Mouse (Mus musculus): ENCODE results near the gene Nup98.

Gene Nup98

GRCm38 (mm10) chr7:102209756-102210721 is at the start of gene Nup98, which contains the start of gene Pgap2:
Nup98 (minus strand) TSS chr7:102210176.
Pgap2 (plus strand) TSS chr7:102210208.
- DNase-seq = peak; percentile 99

- DNase-seq = no peak
These were observed 48.8 kb upstream of the Nup98 start for GRCm38 (mm10) chr7:102258753-102259152.

- DNase-seq = peak; percentile 88
These were observed 48.2 kb upstream of the Nup98 start for GRCm38 (mm10) chr7:102258189-102258588.

DNA sequence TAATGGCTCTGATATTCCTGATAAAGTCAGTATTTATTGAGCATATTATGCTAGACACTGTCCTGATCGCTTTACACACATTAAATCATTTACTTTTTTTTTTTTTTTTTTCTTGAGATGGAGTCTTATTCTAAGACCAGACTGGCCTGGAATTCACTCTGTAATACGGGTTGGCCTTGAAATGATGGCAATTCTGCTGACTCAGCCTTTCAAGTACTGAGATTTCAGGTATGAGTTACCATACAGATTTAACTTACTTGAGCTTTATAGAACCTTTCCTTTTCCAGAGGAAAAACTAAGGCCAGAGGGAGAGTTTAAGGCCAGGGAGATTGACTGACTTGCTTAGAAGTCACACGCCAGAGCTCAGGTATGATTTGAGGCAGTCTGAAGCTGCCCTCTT is 46.7 kb upstream of the Nup98 start:
- DNase-seq = no peak

- no peak for DNase-seq
These were observed 46.0 kb upstream of the Nup98 start, which contains the start of gene Rhog for GRCm38 (mm10) chr7:102255954-102256353. Rhog (minus strand) TSS chr7:102256054.

- no peak for DNase-seq
These were observed 43.7 kb upstream of the Nup98 start for GRCm38 (mm10) chr7:102253631-102254030.

DNA sequence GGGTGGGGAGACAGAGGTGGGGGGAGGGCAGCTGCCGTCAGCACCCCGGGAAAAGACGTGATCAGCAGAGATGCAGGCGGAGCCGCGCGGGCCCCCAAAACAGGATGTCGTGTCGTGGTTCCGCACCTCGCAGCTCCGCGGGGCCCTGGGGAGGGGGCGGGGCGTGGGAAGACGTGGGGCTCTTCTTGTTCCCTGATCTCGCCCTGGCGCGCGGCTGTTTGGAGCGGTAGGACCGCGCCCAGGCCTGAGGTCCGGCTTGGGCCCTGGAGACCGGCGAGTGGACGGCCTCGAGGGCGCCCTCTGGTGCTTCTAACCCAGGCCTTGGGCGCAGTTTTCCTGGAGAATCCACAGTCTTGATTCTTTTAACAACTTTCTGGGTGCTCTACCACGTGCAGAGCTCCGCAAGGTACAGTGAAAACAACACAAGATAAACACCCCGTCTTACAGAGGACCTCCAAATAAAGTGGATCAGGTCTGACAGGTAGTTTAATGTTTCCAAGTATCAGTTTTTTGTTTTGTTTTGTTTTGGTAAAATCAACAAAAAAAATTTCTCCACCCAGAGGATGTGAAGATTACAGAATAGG is 40.7 kb upstream of the Nup98 start:
- DNase-seq = peak; percentile 89

DNA sequence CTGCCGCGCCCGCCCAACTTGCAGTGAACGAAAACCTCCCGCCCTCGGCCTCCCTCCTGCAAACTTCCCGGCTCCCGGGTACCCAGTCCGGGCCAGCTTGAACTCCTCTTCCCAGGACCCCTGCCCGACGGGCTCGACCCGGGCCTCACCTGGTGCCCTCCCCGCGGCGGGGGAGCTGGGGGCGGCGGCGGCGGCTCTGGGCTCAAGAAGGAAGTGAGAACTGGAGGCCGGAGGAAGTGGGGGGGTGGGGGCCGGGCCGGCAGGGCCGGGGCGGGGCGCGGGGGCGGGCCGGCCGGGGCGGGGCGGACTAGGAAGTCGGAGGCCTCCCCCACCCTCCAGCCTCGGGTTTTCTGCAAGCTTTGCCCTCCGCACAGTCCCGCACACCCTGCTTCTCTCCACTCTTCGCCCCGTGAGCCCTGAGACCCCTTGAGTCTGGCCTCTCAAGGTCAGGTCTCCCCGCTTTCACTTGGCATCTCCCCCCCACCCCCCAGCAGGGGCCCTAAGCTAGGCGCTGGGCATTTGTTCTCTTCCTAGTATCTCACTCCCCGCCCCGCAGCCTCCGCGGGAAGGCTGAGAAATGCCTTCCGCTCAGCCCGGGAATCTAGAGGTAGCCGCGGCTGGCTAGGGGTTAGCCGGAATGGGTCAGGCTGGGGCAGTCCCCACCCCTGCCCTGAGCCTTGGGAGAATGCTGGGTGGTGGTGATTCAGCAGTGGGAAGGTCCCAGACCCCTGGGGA is 40.1 kb upstream of the Nup98 start:
- peak; percentile 72 for DNase-seq

GRCm38 (mm10) chr7:102249531-102249895 is 39.5 kb upstream of the Nup98 start:
- DNase-seq = peak; percentile 62

GRCm38 (mm10) chr7:102248691-102249404 is 38.9 kb upstream of the Nup98 start:
- no peak for DNase-seq

- no peak for DNase-seq
These were observed 37.2 kb upstream of the Nup98 start for GRCm38 (mm10) chr7:102246956-102247797.

- no peak for DNase-seq
These were observed 36.3 kb upstream of the Nup98 start for GRCm38 (mm10) chr7:102246265-102246664.

DNA sequence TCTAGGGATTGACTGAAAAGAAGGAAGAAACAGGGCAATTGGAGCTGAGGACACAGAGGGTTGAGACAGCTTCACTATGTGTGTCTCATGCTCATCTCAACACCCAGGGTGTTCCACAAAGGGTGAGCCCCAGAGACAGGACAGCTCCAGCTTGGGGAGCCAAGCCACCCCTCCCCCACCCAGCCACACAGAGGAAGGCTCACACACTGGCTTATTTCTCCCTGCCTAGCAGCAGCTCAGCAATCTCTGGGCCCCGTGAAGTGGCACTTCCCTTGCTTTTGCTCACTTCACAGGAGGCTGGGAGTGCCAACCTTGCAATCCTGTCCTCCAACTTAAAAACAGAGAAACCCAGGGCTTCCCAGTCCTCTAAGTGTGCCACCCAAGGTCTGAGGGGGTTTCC is 35.8 kb upstream of the Nup98 start:
- DNase-seq = peak; percentile 34

GRCm38 (mm10) chr7:102244782-102245535 is 35.0 kb upstream of the Nup98 start:
- no peak for DNase-seq

DNA sequence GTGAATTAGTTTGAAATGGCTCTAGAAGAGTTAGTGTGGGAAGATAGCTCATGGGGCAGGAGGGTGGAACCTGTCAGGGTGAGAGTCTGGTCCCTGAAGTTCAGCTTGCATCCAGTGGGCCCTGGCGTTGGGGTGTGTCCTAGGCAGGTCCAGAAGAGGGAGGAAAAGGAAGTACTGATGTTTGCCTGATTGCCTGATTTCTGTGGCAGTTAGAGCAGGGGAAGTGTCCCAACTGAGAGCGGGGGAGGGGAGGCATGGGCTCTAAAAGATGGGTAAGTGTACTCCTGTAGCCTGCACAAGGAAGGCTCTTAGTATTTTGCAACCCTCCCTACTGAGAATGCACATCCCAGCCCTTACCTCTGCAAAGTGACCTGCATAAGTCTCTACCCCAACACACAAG is 33.9 kb upstream of the Nup98 start:
- no peak for DNase-seq

DNA sequence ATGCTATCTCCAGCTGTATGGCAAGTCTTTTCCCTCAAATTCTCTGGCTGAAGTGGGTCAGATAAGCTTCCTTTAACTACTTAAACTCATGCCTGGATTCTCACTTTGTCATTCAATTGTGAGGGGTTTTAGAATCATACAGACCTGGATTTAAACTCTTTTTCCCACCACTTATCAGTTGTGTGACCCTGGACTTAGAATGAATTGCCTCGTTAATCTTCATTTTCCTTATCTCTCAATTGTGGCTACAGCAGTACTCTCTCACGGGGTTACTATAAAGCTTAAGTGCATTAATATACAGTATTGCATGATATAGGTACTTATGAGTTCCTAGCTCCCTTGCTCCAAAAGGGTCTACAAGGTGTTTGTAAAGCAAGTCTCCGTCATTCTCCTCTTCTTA is 32.9 kb upstream of the Nup98 start:
- no peak for DNase-seq

- no peak for DNase-seq
These were observed 32.4 kb upstream of the Nup98 start for GRCm38 (mm10) chr7:102242371-102242770.

DNA sequence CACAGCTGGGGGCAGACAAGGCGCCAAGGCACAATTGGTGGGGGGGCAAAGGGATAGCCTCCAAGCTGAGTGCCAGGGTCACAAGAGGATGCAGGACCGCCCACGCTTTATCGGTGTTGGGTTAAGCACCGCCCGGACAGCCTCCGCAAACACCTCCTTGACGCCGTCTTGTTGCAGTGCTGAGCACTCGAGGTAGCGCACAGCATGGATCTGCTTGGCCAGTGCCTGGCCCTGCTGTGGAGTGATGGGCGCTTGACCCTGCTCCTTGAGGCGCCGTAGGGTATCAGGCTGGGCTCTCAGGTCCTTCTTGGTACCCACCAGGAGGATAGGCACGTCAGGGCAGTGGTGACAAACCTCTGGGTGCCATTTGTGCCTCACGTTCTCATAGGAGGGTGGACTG is 29.6 kb upstream of the Nup98 start:
- no peak for DNase-seq

GRCm38 (mm10) chr7:102238686-102239286 is 28.8 kb upstream of the Nup98 start:
- DNase-seq = no peak

- DNase-seq = no peak
These were observed 23.1 kb upstream of the Nup98 start for GRCm38 (mm10) chr7:102233059-102233458.

DNA sequence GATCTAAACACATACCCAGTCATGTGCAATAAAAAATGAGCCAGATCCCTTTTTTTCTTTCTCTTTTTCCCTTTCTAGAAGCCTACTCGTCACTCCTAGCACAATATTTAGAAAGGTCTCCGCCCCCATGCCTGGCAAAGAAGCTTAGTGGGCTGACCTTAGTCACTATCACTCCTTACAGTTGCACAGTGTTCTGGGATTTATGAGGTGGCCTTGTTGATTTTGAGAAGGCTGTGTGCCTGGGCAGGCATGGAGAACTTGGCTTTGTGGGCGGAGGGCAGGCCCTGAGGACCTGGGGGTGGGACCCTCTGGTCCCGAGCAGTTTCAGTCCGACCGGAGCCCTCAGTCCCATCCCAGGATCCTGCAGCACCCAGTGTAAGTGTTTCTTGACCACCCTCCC is 19.8 kb upstream of the Nup98 start:
- DNase-seq = no peak

All from retina, postnatal 1 day (tissue).